Mouse (Mus musculus) MEL (cell line): ENCODE results near the gene Fgd2.

Experiments used
- JUND ChIP-seq: IDR thresholded peaks from 2 replicates; pipeline ENCODE4 v1.6.1; 2011; ENCODE audit warnings: low read depth, mild to moderate bottlenecking, improper control_type of control experiment, low read length
- MEF2A ChIP-seq: IDR thresholded peaks from 2 replicates; pipeline ENCODE4 v1.6.1; 2014; ENCODE audit warnings: low read depth, mild to moderate bottlenecking, inconsistent platforms, low read length, improper control_type of control experiment; ENCODE audit not compliant: poor library complexity, insufficient replicate concordance, severe bottlenecking; ENCODE audit errors: extremely low read depth
- NELFE ChIP-seq: IDR thresholded peaks from 2 replicates; pipeline ENCODE4 v1.6.1; 2011; ENCODE audit warnings: low read depth, low read length, improper control_type of control experiment

- TF ChIP-seq NELFE (no peak), JUND (no peak), MEF2A (no peak)
Observed at GRCm38 (mm10) chr17:29361982-29362691, 1.4 kb downstream of the Fgd2 start.
